Comparison of ENCODE assay signal across 14 mouse cellular contexts in genomic region chr2:103516472-103516871, GRCm38 (mm10).
"Had no signal": no experiment of that assay in that cellular context is flagged by ENCODE, and none has a peak within 500 bp of the region (broad histone marks: within the 10 kb centered on the region; RNA-seq: fewer than 3 reads in every experiment).

No protein-coding gene starts in this region.

- ATAC-seq: midbrain, embryonic 13.5 days; midbrain, embryonic 15.5 days had no signal

- H3K9me3 ChIP-seq: liver, embryonic 13.5 days; liver, embryonic 15.5 days; midbrain, embryonic 13.5 days; midbrain, embryonic 15.5 days; neural tube, embryonic 12.5 days; stomach, embryonic 15.5 days had no signal

- H3K4me2 ChIP-seq: liver, embryonic 13.5 days; liver, embryonic 15.5 days; lung, embryonic 14.5 days; midbrain, embryonic 11.5 days; midbrain, embryonic 13.5 days; midbrain, embryonic 15.5 days; neural tube, embryonic 12.5 days; stomach, embryonic 15.5 days had no signal

- H3K4me1 ChIP-seq: liver, embryonic 13.5 days; liver, embryonic 15.5 days; megakaryocyte, embryonic 14.5 days; midbrain, embryonic 13.5 days; midbrain, embryonic 15.5 days; neural tube, embryonic 12.5 days; stomach, embryonic 15.5 days had no signal

- DNase-seq: liver, embryonic 13.5 days; lung, embryonic 14.5 days; right cerebral cortex, postnatal 14 days; thymus, adult 2 months; thymus, postnatal 36 days had no signal

- H3K9ac ChIP-seq: liver, embryonic 13.5 days; liver, embryonic 15.5 days; lung, embryonic 14.5 days; midbrain, embryonic 13.5 days; midbrain, embryonic 15.5 days; neural tube, embryonic 12.5 days; stomach, embryonic 15.5 days had no signal

- H3K27me3 ChIP-seq: liver, embryonic 13.5 days; liver, embryonic 15.5 days; midbrain, embryonic 13.5 days; midbrain, embryonic 15.5 days; neural tube, embryonic 12.5 days; stomach, embryonic 15.5 days had no signal

- H3K27ac ChIP-seq: liver, embryonic 13.5 days; liver, embryonic 15.5 days; macrophage; midbrain, embryonic 13.5 days; midbrain, embryonic 15.5 days; neural tube, embryonic 12.5 days; stomach, embryonic 15.5 days; stomach, postnatal 0 days had no signal

- H3K4me3 ChIP-seq: liver, embryonic 13.5 days; liver, embryonic 15.5 days; megakaryocyte, embryonic 14.5 days; midbrain, embryonic 13.5 days; midbrain, embryonic 15.5 days; neural tube, embryonic 12.5 days; stomach, embryonic 15.5 days had no signal

- H3K36me3 ChIP-seq: liver, embryonic 13.5 days; liver, embryonic 15.5 days; midbrain, embryonic 13.5 days; midbrain, embryonic 15.5 days; neural tube, embryonic 12.5 days; stomach, embryonic 15.5 days had no signal
